Mouse (Mus musculus) testis, adult 2 months (tissue): ENCODE data around the gene Itgav. TPM values are rescaled to one million over a fixed set of nuclear protein-coding genes. Genes with fewer than 3 reads are reported as not detected.
A peak's percentile ranks its signal among the peaks of the same experiment; 100 is the strongest.

Source experiments
- H3K27ac ChIP-seq: fragments of 200-500 bp; 2 replicates; pipeline ENCODE4 v1.5.1; 2012; ENCODE audit warnings: low read depth, low read length; ENCODE audit not compliant: control insufficient read depth, insufficient read depth
- H3K27me3 ChIP-seq: fragments of 200-500 bp; 2 replicates; pipeline ENCODE4 v1.6.1; 2012; ENCODE audit warnings: mild to moderate bottlenecking, low read length, moderate library complexity; ENCODE audit not compliant: control insufficient read depth, insufficient read depth
- H3K36me3 ChIP-seq: fragments of 200-500 bp; 2 replicates; pipeline ENCODE4 v1.6.1; 2012; ENCODE audit warnings: mild to moderate bottlenecking, low read length; ENCODE audit not compliant: control insufficient read depth, insufficient read depth
- H3K4me1 ChIP-seq: fragments of 200-500 bp; 2 replicates; pipeline ENCODE4 v1.6.1; 2012; ENCODE audit warnings: low read length; ENCODE audit not compliant: control insufficient read depth, insufficient read depth
- H3K4me3 ChIP-seq: fragments of 200-500 bp; 2 replicates; pipeline ENCODE4 v1.5.1; 2012; ENCODE audit warnings: low read depth, mild to moderate bottlenecking, low read length, moderate library complexity, mixed read lengths; ENCODE audit not compliant: control insufficient read depth
- CTCF ChIP-seq: fragments of 200-500 bp; IDR thresholded peaks from 2 replicates; pipeline ENCODE4 v1.5.1; 2012; ENCODE audit warnings: low read depth, mild to moderate bottlenecking, inconsistent platforms, low read length, moderate library complexity; ENCODE audit not compliant: control insufficient read depth, insufficient read depth, insufficient replicate concordance
- POLR2A ChIP-seq: fragments of 200-500 bp; IDR thresholded peaks from 2 replicates; pipeline ENCODE4 v1.6.1; 2012; ENCODE audit warnings: low read depth, mild to moderate bottlenecking, inconsistent platforms, low read length, moderate library complexity; ENCODE audit not compliant: control insufficient read depth
- polyA plus RNA-seq: library from polyadenylated mRNA; depleted of rRNA; stranded (reverse); fragments of >200 nt; gene quantifications from 2 replicates; pipeline ENCODE4 v1.2.3, GENCODE M21; 2012; rRNA removed

Itgav gene
- polyA plus RNA-seq: 3.1 and 4.1 TPM in 2 replicates

DNA sequence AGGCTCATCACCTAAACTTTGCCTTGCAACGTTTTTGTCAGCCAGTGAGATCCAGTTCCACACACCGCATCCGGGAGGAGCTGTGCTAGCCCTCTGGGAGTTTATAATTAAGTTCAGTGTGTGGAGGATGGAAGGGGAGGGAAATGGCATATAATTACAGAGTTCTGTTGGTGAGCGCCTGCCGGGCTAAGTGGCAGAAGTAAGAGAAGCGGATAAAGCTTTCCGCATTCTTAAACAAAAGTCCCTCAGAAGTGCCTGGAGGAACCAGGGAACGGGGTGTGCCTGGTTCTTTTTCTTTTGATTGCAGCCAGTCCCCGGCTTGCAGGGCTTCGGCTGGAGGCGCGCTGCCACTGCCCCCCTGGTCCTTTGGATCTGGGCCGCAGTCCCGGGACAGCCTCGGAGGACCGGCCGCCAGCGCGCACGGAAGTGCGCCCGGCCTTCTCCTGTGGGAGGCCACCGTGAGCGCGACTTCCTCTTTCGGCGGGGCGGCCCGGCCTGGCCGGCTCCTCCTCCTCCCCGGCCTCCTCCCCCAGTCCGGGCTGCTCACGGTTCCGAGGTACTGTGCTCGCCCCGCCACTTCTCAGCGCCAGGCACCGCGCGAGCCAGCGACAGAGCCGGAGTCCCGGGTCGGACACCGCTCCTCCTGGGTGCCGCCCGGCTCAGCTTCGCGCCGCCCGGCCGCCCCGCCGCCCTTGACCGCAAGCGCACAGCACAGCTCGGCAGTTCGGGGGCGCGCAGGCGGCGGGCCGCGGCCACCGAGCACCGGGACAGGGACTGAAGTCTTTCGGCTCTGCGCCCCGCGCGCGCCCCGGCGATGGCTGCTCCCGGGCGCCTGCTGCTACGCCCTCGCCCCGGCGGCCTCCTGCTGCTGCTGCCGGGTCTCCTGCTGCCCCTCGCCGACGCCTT is at the start of gene Itgav:
Gene Itgav, plus strand, starts transcription at position 477 of the 906 bp plus-strand sequence.
- peak within 1 kb of the TSS; percentile 93 for H3K4me3 ChIP-seq
- no peaks in the 10 kb centered on the region for H3K27me3 ChIP-seq
- H3K27ac ChIP-seq: peak within 1 kb of the TSS; percentile 82
- H3K4me1 ChIP-seq: peaks cover 4% of the 10 kb centered on the region; the same call in 1 of the 2 replicates
- no peaks in the 10 kb centered on the region for H3K36me3 ChIP-seq
- peak; percentile 57 for TF ChIP-seq POLR2A
- TF ChIP-seq CTCF: no peak

DNA sequence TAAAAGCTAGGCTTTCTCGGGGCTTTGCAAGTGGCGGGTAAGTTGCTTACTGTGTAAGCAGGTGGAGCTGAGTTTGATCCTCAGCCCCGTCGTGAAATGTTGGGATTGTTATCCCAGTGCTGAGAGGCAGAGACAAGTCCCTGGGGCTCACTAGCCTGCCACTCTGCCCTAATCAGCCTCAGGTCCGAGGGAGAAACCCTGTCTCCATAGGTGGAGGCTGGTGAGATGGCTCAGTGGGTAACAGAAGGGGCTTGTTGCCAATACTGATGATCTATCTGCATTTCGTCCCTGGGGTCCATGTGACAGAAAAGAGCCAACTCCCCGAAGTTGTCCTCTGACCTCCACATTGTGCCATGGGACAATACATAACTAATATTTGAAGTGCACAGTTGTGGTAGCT is 49.8 kb upstream of the Itgav start:
- no peak overlapping the region for H3K4me3 ChIP-seq
- TF ChIP-seq POLR2A (no peak), CTCF (no peak)
- no peaks in the 10 kb centered on the region for H3K36me3 ChIP-seq
- no peaks in the 10 kb centered on the region for H3K4me1 ChIP-seq
- H3K27me3 ChIP-seq: no peaks in the 10 kb centered on the region
- H3K27ac ChIP-seq: no peak overlapping the region

DNA sequence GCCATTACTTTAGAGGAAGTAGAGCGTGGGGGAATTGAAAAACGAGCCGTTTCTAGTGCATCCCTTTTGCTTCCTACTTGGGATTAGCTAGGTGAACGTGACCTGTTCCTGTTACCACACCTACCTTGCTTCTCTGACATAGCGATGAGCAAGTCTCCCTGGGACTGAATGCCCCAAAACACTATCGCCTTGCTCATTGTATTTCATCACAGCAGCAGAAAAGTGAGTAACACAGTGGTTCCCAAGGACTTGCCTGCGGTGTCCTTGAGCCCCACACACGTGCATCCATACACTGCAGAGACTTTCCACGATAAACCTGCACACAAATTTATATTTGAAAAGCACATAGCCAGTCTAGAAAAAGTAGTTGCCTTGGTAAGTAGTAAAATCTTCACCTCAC is 49.3 kb upstream of the Itgav start:
- Histone ChIP-seq H3K27ac (no peak overlapping the region), H3K27me3 (no peaks in the 10 kb centered on the region), H3K4me1 (no peaks in the 10 kb centered on the region), H3K36me3 (no peaks in the 10 kb centered on the region), H3K4me3 (no peak overlapping the region)
- TF ChIP-seq POLR2A: no peak
- TF ChIP-seq CTCF: no peak

DNA sequence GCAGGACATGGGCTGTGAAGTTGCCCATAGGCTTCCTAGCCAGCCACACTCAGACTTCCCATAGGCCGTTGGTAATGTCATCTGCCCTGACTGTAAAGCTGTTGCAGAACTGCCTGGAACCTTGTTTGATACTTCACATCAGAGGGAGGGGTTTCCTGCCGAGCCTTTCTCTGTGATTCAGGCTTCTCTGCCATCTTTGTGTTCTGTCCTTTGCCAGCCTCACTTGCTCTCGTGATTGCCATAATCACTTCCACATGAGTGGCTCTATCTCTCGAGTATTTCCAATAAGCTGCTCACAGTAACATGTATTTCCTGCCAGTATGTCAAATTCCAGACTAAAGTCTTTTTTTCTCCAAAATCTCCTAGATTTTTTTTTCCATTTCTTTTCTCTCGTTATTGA is 48.5 kb upstream of the Itgav start:
- H3K4me3 ChIP-seq: no peak overlapping the region
- TF ChIP-seq POLR2A (no peak), CTCF (no peak)
- no peak overlapping the region for H3K27ac ChIP-seq
- no peaks in the 10 kb centered on the region for H3K4me1 ChIP-seq
- H3K36me3 ChIP-seq: no peaks in the 10 kb centered on the region
- no peaks in the 10 kb centered on the region for H3K27me3 ChIP-seq

DNA sequence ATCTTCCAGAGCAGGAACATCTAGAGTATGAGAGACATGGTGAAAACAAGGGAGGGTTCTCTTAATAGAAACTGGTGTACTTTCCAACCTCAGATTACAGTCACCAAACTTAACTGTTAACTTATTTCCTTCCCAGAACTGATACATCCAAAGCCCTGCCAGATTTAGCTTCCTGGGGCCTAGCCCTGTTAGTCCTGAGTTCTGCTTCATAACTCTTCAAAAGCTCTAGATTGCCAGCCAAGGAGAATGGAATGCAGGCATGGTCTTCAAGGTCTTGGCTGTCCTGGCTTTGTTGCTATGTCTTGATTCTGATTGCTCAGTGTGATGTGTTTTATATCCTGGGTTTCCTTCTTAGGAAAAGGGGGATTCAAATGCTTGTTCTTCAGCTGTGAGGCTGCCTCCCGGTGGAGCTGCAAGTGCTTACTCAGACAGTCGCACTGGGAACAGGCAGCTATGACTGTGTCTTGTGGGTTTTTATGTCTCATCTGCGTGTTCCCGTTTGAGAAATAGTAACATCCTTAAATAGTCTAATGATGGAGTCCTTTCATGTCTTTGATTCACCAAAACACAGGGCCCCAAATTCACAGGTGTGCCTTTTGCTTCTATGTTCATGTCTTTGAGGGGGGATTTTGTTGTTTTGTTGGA is 47.8 kb upstream of the Itgav start:
- TF ChIP-seq POLR2A (no peak), CTCF (no peak)
- Histone ChIP-seq H3K4me3 (no peak overlapping the region), H3K4me1 (no peaks in the 10 kb centered on the region; the same call in 1 of the 2 replicates), H3K27me3 (no peaks in the 10 kb centered on the region), H3K27ac (peak overlapping the region; percentile 0; the same call in 1 of the 2 replicates), H3K36me3 (no peaks in the 10 kb centered on the region)

DNA sequence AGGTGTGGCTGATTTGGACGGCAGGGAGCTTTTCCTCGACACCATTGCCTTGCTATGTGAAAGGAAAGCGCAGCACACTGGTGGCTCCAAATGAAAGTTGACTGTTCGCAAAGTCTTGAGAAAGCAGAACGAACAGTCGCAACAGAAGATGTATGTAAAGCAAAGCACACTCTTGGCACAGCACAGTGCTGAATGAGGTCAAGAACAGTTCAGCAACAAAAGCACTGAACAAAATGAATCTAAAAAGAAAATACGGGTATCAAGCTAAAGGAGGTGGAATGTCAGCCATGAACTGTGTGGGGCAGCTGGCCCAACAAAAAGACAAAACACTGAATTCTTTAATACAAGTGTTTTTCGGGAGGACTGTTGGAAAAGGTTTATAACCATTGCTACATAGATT is 42.9 kb upstream of the Itgav start:
- Histone ChIP-seq H3K4me1 (no peaks in the 10 kb centered on the region; the same call in 1 of the 2 replicates), H3K36me3 (no peaks in the 10 kb centered on the region), H3K27me3 (no peaks in the 10 kb centered on the region), H3K27ac (peak overlapping the region; percentile 51; the same call in 1 of the 2 replicates), H3K4me3 (no peak overlapping the region)
- TF ChIP-seq CTCF (no peak), POLR2A (no peak)

DNA sequence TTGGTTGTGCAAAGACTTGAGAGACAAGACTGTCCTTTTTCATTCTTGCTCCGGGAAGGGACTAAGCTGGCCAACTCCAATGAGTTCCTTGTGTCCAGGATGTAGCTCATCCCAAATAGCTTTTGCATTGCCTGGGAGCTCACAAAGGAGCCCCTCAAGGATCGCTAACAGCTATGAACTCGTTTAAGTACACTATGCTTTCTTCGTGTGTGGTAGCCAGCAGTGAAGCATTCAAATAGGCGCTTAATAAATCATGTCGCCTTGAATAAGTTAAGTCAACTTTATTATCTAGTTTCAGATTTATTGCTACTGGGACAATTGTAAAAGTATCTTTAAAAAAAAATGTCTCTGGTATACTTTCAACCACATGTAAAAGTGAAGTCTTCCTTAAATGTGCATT is 42.4 kb upstream of the Itgav start:
- no peak overlapping the region for H3K27ac ChIP-seq
- no peaks in the 10 kb centered on the region for H3K36me3 ChIP-seq
- H3K27me3 ChIP-seq: no peaks in the 10 kb centered on the region
- no peak overlapping the region for H3K4me3 ChIP-seq
- no peaks in the 10 kb centered on the region; the same call in 1 of the 2 replicates for H3K4me1 ChIP-seq
- TF ChIP-seq POLR2A: no peak
- no peak for TF ChIP-seq CTCF
